Mouse (Mus musculus): ENCODE data around the gene Morn4. TPM values are rescaled to one million over a fixed set of nuclear protein-coding genes. Genes with fewer than 3 reads are reported as not detected.

The Morn4 gene
- 163 and 169 TPM in 2 replicates for polyA plus RNA-seq (2015; fragmentation: Nextera tagmentation; extraction: Ambion mirVana)

DNA sequence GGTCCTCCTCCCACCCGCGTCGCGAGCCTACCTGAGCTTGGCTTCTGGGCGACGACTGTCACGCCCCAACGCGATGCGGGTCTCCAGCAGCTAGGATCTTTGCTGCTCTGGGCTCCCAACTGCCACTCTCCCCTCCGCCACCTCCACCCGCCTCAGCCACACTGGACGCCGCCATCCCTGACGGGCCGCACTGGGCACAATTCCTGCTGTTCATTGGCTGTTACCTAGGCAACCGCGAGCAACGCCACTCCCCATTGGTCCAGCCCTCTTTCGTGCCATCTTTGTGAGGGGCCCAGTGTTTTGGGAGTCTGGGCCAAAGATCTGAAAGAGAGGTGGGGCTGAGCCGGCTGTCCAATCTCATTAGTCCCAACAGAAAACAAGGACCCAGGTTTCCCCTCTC is at the start of gene Morn4:
Gene Morn4, minus strand, starts transcription at position 192 of the 400 bp plus-strand sequence.
- H3K9me3 ChIP-seq: no peaks in the 10 kb centered on the region
- peaks cover 24% of the 10 kb centered on the region for H3K4me1 ChIP-seq
- whole genome bisulfite sequencing: 0% methylated on average over 21 of the region's 21 CpGs
- peak within 1 kb of the TSS; percentile 94 for H3K4me2 ChIP-seq (replicated peaks)
- H3K4me3 ChIP-seq: peak within 1 kb of the TSS; percentile 92
- no peaks in the 10 kb centered on the region for H3K36me3 ChIP-seq
- H3K27ac ChIP-seq (replicated peaks): peak within 1 kb of the TSS; percentile 75
- H3K27me3 ChIP-seq: no peaks in the 10 kb centered on the region
- ATAC-seq (replicated peaks): peak; percentile 85
- peak within 1 kb of the TSS; percentile 85 for H3K9ac ChIP-seq (replicated peaks)

DNA sequence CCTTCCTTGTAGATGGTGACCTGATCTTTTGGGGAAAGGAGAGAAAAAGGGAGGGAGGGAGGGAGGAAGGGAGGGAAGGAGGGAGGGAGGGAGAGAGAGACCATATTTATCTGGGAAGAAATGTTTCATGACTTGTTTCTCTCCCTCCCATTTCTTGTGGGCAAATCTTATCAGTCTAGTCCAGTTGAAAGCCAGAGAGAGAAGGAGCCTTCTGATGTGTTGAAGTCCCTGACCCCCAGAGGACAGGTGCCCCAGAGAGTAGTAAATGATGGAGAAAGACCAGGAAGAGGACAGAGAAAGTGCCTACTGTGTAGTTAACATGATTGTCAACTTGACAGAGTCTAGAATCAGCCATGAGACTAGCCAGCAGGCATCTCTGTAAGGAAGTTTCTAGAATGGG is 48.9 kb upstream of the Morn4 start:
- Histone ChIP-seq H3K9me3 (no peaks in the 10 kb centered on the region), H3K9ac (replicated peaks) (no peak overlapping the region), H3K27ac (replicated peaks) (no peak overlapping the region), H3K4me2 (replicated peaks) (no peak overlapping the region), H3K36me3 (no peaks in the 10 kb centered on the region), H3K4me1 (no peaks in the 10 kb centered on the region), H3K27me3 (no peaks in the 10 kb centered on the region), H3K4me3 (no peak overlapping the region)
- ATAC-seq (replicated peaks): no peak

DNA sequence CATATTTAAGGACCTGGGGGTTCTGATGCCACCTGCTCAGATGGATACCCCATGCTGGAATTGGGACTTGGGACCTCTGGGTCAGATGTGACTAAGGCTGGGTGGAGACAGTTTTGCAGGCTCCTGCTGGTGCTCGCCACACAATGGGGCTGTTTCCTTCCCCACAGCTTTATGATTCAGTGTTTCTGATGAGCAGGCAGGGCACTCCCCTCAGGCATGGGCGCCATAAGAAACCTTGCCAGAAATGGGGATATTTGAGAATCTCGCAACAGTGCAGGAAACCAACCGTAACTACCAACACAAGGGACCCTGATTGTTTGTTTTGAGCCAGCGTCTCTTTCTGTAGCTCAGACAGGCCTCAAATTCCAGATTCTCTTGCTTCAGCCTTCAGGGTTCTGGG is 44.9 kb upstream of the Morn4 start:
- Histone ChIP-seq H3K9me3 (no peaks in the 10 kb centered on the region), H3K4me2 (replicated peaks) (no peak overlapping the region), H3K27ac (replicated peaks) (no peak overlapping the region), H3K9ac (replicated peaks) (no peak overlapping the region), H3K4me3 (no peak overlapping the region), H3K36me3 (no peaks in the 10 kb centered on the region), H3K4me1 (peaks cover 14% of the 10 kb centered on the region), H3K27me3 (no peaks in the 10 kb centered on the region)
- 70% methylated on average over 5 of the region's 5 CpGs for WGBS
- ATAC-seq (replicated peaks): no peak

DNA sequence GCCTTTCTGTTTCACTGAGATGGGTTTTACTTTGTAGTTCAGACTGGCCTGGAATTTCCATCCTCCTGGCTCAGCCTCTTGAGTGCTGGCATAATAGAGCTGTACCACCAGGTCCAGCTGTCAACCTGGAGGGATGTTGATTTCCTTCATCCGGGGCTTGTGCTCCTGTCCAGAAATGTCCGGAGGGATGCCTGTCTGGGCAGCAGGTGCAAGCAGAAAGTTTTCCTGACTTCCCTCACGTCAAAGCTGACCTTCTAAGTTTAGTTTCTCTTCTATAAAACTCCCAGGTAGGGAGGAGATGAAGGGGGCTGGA is 44.1 kb upstream of the Morn4 start:
- Histone ChIP-seq H3K9ac (replicated peaks) (no peak overlapping the region), H3K27ac (replicated peaks) (no peak overlapping the region; the same call in 1 of the 2 replicates), H3K4me2 (replicated peaks) (no peak overlapping the region), H3K4me1 (peaks cover 14% of the 10 kb centered on the region), H3K4me3 (no peak overlapping the region), H3K36me3 (no peaks in the 10 kb centered on the region), H3K9me3 (no peaks in the 10 kb centered on the region), H3K27me3 (no peaks in the 10 kb centered on the region)
- 46% methylated on average over 3 of the region's 3 CpGs for WGBS
- ATAC-seq (replicated peaks): no peak

DNA sequence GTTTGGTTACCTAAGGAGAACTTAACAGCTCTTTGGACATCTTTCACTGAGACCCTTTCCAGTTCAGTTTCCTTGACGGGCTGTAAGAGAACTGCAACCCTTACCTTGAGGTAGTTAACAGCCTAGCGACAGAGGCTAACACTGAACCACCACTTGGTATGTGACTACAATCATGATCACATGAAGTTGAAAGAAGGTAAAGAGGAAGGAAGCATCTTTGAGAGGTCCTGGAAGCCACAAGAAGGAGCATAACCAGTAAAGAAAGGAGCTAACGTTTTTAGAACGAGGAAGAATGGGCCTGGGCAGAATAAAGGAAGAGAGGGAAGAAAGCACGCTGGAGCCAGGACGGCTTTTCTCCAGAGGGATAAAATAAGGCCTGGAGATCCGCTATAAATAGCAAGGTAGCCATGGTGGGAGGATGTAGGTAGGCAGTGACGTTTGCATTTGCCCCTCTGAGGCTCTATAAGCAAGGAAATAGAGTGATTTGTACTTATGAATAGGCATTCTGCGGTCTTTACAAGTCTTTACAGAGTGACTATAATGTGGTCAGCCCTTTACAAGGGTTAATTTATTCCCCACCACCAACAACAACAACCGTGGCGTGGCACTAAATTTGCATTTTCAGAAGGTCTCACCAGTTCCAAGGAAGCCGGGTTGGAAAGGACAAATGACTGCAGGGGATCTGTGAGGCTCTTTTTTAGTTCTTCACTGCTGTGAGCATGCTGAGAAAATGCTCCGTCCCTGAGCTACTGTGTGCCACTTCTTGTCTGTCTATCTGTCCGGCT is 43.5 kb upstream of the Morn4 start:
- ATAC-seq (replicated peaks): peak; percentile 9; the same call in 1 of the 2 replicates
- Histone ChIP-seq H3K36me3 (no peaks in the 10 kb centered on the region), H3K9me3 (no peaks in the 10 kb centered on the region), H3K27ac (replicated peaks) (peak overlapping the region; percentile 49), H3K27me3 (no peaks in the 10 kb centered on the region), H3K4me2 (replicated peaks) (peak overlapping the region; percentile 99), H3K4me1 (peaks cover 15% of the 10 kb centered on the region), H3K9ac (replicated peaks) (peak overlapping the region; percentile 58; the same call in 1 of the 2 replicates), H3K4me3 (peak overlapping the region; percentile 78)
- WGBS: 13% methylated on average over 14 of the region's 14 CpGs

DNA sequence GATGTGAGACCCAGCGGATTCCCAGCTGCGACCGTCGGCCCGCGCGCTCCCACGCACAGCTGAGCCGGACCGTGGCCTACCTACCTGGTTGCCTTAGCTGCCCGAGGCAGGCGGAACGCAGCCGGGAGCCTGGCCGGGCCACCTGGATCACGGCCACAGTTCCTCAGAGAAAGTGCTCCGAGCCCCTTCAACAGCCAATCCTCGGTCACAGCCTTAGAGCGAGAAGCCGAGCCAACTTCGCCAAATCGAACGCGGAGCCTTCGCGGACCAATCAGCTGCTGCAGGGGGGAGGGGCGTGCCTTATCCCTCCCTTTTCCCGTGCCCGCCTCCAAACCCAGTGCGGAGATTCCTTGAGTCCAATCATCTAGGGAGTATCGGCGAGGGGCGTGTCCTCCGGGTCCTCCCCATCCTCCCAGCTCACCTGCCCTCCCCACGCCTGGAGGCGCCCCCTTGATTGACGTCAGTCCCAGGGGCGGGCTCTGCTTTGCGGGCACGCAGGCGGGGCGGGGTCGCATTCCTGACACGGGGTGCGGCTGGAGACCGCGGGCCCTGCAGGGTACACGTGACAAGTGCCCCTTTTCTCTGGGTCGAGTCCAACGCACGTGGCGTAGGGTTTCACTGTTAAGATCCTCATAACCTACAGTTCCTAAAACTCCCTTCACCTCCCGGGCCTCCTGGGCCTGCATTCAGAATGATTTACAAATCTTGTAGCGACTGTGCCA is 42.8 kb upstream of the Morn4 start, which contains the start of gene Avpi1:
Gene Avpi1, minus strand, starts transcription at position 273 of the 722 bp plus-strand sequence.
- H3K36me3 ChIP-seq: no peaks in the 10 kb centered on the region
- H3K9ac ChIP-seq (replicated peaks): peak within 1 kb of the TSS; percentile 58
- no peaks in the 10 kb centered on the region for H3K9me3 ChIP-seq
- H3K4me2 ChIP-seq (replicated peaks): peak within 1 kb of the TSS; percentile 99
- ATAC-seq (replicated peaks): peak; percentile 97
- peaks cover 17% of the 10 kb centered on the region for H3K4me1 ChIP-seq
- H3K27me3 ChIP-seq: no peaks in the 10 kb centered on the region
- H3K4me3 ChIP-seq: peak within 1 kb of the TSS; percentile 78
- peak within 1 kb of the TSS; percentile 58 for H3K27ac ChIP-seq (replicated peaks)
- under 1% methylated on average over 54 of the region's 54 CpGs for WGBS

DNA sequence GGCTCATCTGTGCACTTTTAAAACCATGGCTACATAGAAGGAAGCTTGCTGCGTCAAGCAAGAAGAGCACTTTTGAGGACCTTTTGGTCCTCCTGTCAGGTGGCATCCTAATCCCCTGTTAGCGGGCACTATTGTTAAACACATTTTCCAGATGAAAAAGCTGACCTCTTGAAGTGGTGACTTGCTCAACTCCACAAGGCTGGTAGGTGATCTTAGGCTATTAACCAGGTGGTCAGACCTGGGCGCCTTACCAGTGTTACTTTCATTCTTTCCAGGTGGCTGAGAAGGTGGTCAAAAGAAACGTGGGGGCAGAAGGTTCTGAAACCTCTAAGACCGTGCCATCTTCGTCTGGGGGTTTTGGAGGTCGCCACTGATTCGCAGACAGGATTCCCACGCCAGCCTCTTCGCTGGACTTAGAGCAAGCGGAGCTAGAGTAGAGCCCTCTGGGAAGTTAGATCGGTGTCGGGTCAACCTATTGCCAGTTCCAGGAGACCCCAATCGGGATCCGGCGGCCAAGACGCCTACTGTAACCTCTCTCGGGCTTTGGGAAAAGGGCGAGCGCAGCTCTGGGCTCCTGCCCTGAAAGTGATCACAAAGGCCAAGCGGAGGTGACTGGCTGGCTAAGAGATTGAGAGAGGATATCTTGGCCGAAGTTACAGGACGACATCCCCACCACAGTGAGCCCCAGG is 42.0 kb upstream of the Morn4 start:
- peaks cover 5% of the 10 kb centered on the region; the same call in 1 of the 2 replicates for H3K36me3 ChIP-seq
- peak overlapping the region; percentile 58; the same call in 1 of the 2 replicates for H3K27ac ChIP-seq (replicated peaks)
- H3K4me3 ChIP-seq: peak overlapping the region; percentile 78
- peaks cover 17% of the 10 kb centered on the region for H3K4me1 ChIP-seq
- ATAC-seq (replicated peaks): no peak; the same call in 1 of the 2 replicates
- H3K9ac ChIP-seq (replicated peaks): peak overlapping the region; percentile 58
- 5% methylated on average over 23 of the region's 23 CpGs for WGBS
- peak overlapping the region; percentile 99 for H3K4me2 ChIP-seq (replicated peaks)
- no peaks in the 10 kb centered on the region for H3K27me3 ChIP-seq
- no peaks in the 10 kb centered on the region for H3K9me3 ChIP-seq

DNA sequence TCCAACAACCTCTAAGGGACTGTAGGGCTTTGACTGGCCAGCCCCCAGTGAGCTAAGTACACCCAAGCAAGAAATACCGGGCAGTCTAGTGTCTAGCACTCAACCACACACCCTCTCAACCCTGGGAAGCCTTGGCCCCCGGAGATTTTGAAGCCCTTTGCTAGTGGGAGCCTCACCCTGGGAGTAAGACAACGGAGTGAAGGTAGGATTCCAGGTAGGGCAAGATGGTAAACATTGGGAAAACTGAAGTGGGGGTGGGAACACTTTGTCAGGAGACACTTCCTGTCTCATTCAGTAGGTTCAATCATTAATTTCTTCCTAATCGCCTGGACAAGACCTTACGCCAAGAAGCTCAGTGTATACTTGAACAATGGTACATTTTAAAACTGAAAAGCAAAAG is 40.9 kb upstream of the Morn4 start:
- Histone ChIP-seq H3K27me3 (no peaks in the 10 kb centered on the region), H3K4me2 (replicated peaks) (no peak overlapping the region), H3K27ac (replicated peaks) (no peak overlapping the region), H3K36me3 (peaks cover 9% of the 10 kb centered on the region; the same call in 1 of the 2 replicates), H3K9ac (replicated peaks) (no peak overlapping the region), H3K4me3 (no peak overlapping the region), H3K9me3 (no peaks in the 10 kb centered on the region), H3K4me1 (peaks cover 17% of the 10 kb centered on the region)
- ATAC-seq (replicated peaks): no peak
- 90% methylated on average over 5 of the region's 5 CpGs for WGBS

DNA sequence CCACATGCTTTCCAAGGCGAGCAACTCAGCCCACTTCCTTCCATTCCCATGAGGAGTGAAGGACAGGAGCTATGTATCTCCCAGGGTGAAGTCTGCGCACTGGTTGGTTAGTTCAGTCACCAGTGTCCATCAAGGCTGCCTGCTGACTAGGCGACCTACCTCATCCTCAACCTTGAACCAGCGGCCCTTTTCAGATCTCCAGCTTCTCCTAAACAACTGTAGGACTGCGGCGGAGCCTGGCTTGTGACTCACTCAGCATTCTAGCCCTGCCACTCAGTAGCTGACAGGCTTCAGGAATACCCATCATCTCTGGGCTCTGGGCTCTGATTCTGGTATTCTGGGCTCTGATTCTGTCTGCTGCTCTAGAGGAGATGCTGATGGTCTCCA is 40.1 kb upstream of the Morn4 start:
- Histone ChIP-seq H3K27me3 (no peaks in the 10 kb centered on the region), H3K4me1 (peaks cover 17% of the 10 kb centered on the region), H3K4me3 (no peak overlapping the region), H3K9me3 (no peaks in the 10 kb centered on the region), H3K9ac (replicated peaks) (no peak overlapping the region), H3K36me3 (peaks cover 15% of the 10 kb centered on the region), H3K27ac (replicated peaks) (no peak overlapping the region), H3K4me2 (replicated peaks) (no peak overlapping the region)
- 92% methylated on average over 6 of the region's 6 CpGs for WGBS
- ATAC-seq (replicated peaks): no peak

DNA sequence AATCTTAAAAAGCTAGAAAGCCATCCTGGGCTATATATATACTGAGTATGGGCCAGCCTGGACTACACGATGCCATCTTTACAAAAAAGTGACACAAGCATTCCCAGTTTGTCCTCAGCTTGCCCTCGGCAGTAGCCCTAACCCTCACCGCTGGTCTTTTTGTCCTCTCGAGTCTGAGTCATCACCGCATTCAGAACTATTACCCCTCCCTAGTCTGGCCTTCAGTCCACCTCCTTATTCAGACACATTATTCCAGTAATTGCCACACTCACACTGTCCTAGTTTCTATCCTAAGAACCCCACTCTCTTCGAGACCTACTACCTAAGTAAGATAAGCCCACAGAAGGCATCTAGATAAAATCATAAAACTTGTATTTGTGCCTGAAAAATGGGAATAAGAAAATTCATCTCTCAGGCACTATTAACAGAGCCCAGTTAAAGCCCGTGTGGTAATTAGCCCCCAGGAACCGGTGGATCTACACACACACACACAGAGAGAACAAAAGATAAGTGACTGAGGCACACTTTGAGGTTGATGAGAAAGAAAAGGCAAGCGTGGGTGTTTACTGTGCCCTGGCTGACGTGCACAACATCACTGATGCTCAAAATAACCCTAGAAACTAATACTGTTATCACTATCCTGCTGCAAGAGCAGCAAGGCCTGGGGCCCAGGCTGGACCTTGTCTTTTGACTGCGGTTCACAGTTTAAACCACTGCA is 39.5 kb upstream of the Morn4 start:
- H3K4me2 ChIP-seq (replicated peaks): no peak overlapping the region
- no peak overlapping the region for H3K4me3 ChIP-seq
- H3K27ac ChIP-seq (replicated peaks): no peak overlapping the region
- 68% methylated on average over 11 of the region's 11 CpGs for WGBS
- no peak overlapping the region for H3K9ac ChIP-seq (replicated peaks)
- H3K36me3 ChIP-seq: peaks cover 20% of the 10 kb centered on the region
- no peaks in the 10 kb centered on the region for H3K9me3 ChIP-seq
- no peak for ATAC-seq (replicated peaks)
- H3K4me1 ChIP-seq: peaks cover 17% of the 10 kb centered on the region
- H3K27me3 ChIP-seq: no peaks in the 10 kb centered on the region

DNA sequence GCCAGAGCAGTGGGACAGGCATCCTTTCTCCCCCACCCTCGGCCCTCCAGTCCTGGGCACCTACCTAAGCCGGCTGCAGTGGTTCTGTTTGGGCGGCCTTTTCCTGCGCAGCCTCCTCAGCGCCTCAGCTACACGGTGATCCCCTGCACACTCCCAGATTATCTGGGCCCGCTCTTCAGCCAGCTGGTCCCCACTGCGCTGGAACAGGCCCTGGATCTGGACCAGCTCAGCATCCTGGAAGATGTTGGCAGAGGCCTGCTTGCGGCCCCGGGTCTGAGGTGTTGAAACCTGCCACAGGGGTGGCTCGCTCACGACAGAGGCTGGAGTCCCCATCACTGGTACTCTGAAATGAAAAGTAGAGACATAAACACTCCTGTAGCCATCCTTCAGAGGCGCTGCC is 38.5 kb upstream of the Morn4 start:
- no peak overlapping the region for H3K9ac ChIP-seq (replicated peaks)
- H3K36me3 ChIP-seq: peaks cover 29% of the 10 kb centered on the region
- no peaks in the 10 kb centered on the region for H3K9me3 ChIP-seq
- H3K27me3 ChIP-seq: no peaks in the 10 kb centered on the region
- no peak overlapping the region for H3K4me2 ChIP-seq (replicated peaks)
- ATAC-seq (replicated peaks): no peak
- H3K27ac ChIP-seq (replicated peaks): peak overlapping the region; percentile 15; the same call in 1 of the 2 replicates
- H3K4me1 ChIP-seq: peaks cover 14% of the 10 kb centered on the region
- 80% methylated on average over 13 of the region's 13 CpGs for WGBS
- no peak overlapping the region for H3K4me3 ChIP-seq
